Mouse (Mus musculus): ENCODE measurements at regions not wholly inside any gene's neighbourhood (a gene's known extent, or its start where the extent isn't known, plus 50 kb on each side); places are given as distances from the start of the nearest gene placed in this dataset.

DNA sequence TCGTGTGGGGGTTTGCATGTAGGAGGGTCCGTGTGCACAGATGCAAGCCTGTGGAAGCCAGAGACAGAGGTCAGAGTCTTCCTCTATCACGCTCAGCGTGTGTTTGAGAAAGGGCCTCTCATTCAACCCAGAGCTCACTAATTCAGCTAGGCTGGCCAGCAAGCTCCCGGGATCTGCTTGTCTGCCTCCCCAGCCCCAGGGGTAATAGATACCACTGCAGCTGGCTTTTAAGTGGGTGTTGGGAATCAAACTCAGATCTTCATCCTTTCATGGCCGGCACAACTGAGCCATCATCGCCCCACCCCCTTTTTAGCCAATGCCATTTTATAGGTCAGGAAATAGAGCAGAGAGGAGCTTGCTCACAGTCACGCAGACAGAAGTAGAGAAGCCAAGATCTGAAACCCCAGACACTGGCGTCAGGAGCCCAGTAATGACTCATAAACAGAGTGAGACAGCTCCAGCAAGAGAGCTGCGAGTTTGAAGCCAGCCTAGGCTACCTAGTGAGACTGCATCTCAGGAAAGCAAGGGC is 80.3 kb downstream of the 1700001O22Rik start:
- ATAC-seq (ENCODE audit: insufficient number of reproducible peaks, low FRiP score, low TSS enrichment, low read depth) = no peak
- H3K9ac ChIP-seq = no peak overlapping the region

DNA sequence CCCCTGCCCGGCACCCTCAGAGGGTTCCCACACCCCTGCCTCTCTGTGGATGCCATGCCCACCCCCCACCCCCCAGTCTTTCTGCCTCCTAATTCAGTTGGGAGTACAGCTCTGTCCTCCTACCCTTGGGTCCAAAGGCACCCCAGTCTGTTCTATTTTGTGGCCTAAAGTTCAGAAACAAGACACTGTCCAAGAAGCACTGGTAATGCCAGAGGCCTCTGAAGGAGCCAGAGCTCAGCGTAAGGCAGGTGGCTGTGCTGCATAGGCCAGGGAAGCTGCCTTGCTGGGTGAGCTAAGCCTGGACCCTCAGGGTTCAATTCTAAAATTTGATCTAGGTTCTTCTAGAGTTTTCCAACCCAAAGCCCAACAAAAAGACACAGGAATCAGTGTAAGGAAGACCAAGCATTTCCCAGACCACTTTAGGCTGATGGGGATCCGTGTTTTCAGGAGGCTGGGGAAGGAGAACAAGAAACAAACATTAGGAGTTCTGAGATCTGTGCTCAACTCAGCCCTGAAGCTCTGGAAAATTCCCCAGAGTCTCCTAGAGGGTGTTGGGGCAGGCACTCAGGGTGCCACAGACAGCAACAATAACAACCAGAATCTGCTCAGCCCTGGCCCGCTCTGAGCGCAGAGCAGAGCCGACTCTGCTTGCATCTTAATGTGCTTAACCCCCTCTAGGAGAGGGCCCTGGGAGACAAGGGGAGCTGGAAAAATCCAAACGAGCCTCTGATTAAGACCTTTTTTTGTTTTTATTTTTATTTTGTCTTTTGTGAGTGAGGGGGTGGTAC is 81.0 kb downstream of the 1700001O22Rik start:
- Histone ChIP-seq H3K4me3 (no peak overlapping the region), H3K27ac (peak overlapping the region; percentile 98), H3K4me1 (peaks cover 79% of the 10 kb centered on the region), H3K27me3 (no peaks in the 10 kb centered on the region), H3K36me3 (no peaks in the 10 kb centered on the region), H3K9ac (0 out of 2 replicates have a peak overlapping the region, but pooled peaks have one; percentile 28), H3K4me2 (no peak overlapping the region), H3K9me3 (no peaks in the 10 kb centered on the region)
- 25% methylated on average over 7 of the region's 7 CpGs for WGBS
- ATAC-seq (ENCODE audit: insufficient number of reproducible peaks, low FRiP score, low TSS enrichment, low read depth) = no peak

More for the DNA sequence above, 80.3 kb downstream of the 1700001O22Rik start:
- WGBS = 19% methylated on average over 10 of the region's 10 CpGs
- Histone ChIP-seq H3K4me3 (no peak overlapping the region), H3K4me1 (peaks cover 73% of the 10 kb centered on the region), H3K4me2 (no peak overlapping the region), H3K36me3 (no peaks in the 10 kb centered on the region), H3K27me3 (no peaks in the 10 kb centered on the region), H3K27ac (peak overlapping the region; percentile 98), H3K9me3 (no peaks in the 10 kb centered on the region)

DNA sequence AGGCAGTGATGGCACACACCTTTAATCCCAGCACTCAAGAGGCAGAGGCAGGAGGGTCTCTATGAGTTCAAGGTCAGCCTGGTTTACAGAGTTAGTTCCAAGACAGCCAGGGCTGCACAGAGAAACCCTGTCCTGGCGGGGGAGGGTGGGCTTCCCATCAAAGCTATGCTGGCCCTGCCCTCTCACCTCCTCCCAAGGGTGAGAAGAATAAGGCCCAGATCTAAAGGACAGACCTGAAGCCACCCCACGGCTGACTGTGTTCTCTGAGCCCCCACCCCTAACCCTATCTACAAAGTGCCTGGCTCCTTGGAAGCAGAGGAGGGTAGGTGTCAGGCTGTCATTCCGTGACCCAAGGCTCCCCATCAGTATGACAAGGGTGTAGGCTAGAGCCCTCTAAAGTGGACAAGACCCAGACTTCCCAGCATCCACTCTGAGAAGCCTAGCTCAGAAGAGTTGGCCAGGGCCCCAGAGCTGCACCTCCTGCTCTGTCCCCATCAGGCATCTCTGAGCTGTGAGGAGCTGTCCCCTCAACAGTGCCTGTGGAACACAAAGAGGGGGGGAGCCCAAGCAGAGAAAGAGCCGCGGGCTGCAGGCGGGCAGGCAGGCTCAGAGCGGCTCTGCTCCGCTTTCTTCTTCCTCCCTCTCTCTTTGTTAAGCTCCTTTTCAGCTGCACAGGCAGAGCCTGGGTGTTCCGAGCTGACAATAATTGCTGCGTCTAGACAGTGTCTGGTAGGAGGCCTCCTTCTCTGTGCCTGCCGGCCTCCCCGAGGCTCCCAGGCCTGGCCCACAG is 81.8 kb downstream of the 1700001O22Rik start:
- no peak overlapping the region for H3K4me3 ChIP-seq
- no peak overlapping the region for H3K4me2 ChIP-seq
- no peaks in the 10 kb centered on the region for H3K9me3 ChIP-seq
- no peaks in the 10 kb centered on the region for H3K36me3 ChIP-seq
- H3K27me3 ChIP-seq = no peaks in the 10 kb centered on the region
- H3K4me1 ChIP-seq = peaks cover 87% of the 10 kb centered on the region
- H3K9ac ChIP-seq = 0 out of 2 replicates have a peak overlapping the region, but pooled peaks have one; percentile 28
- H3K27ac ChIP-seq = peak overlapping the region; percentile 98
- peak; percentile 17; the same call in 1 of the 2 replicates for ATAC-seq (ENCODE audit: insufficient number of reproducible peaks, low FRiP score, low TSS enrichment, low read depth)
- 17% methylated on average over 12 of the region's 12 CpGs for WGBS

DNA sequence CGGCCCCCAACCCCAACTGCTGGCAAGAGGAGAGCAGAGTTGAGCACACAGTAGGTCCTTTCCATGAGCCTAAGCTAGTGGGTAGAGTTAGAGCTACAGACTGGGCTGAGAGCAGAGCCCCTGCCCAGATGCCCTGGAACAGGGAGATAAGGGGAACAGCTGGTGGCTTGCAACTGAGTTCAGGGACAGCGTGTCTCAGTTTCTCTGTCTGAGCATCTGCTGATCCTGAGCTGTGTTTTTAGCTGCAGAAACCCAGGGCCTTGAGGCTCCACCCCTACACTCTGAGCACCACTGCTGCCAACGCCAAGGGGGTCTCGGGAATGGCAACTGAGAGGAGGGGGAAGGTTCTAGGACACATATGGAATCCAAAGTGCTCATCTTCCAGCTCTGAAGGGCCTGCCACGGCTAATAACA is 82.4 kb downstream of the 1700001O22Rik start:
- Histone ChIP-seq H3K9me3 (no peaks in the 10 kb centered on the region), H3K36me3 (no peaks in the 10 kb centered on the region), H3K27me3 (no peaks in the 10 kb centered on the region), H3K4me1 (peaks cover 92% of the 10 kb centered on the region), H3K9ac (no peak overlapping the region), H3K27ac (peak overlapping the region; percentile 98), H3K4me3 (no peak overlapping the region), H3K4me2 (no peak overlapping the region)
- WGBS = 63% methylated on average over 5 of the region's 5 CpGs
- ATAC-seq (ENCODE audit: insufficient number of reproducible peaks, low FRiP score, low TSS enrichment, low read depth) = no peak

DNA sequence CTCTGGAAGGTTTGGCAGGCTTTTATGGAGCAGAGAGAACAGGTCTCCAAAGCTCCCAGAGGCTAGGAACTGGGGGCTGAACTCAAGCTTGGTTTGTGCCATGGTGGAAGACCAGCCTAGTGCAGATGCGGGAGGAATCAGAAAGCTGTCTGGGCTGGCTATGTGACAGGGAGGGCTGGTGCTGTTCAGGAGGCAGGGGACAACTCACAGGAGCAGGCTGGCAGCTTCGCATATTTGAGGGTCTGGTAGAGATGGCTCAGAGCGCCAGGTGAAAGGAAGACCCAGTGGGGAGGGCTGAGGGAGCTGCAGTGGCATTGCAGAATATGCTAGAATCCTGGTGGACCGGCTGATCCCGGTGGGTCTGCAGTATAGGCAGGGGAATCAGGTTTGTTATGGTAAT is 83.2 kb downstream of the 1700001O22Rik start:
- ATAC-seq (ENCODE audit: insufficient number of reproducible peaks, low FRiP score, low TSS enrichment, low read depth) = no peak
- H3K9me3 ChIP-seq = no peaks in the 10 kb centered on the region
- no peaks in the 10 kb centered on the region for H3K27me3 ChIP-seq
- H3K4me1 ChIP-seq = peaks cover 87% of the 10 kb centered on the region
- no peaks in the 10 kb centered on the region for H3K36me3 ChIP-seq
- H3K4me2 ChIP-seq = peak overlapping the region; percentile 72
- peak overlapping the region; percentile 32 for H3K4me3 ChIP-seq
- no peak overlapping the region for H3K9ac ChIP-seq
- 47% methylated on average over 5 of the region's 5 CpGs for WGBS
- peak overlapping the region; percentile 98 for H3K27ac ChIP-seq

DNA sequence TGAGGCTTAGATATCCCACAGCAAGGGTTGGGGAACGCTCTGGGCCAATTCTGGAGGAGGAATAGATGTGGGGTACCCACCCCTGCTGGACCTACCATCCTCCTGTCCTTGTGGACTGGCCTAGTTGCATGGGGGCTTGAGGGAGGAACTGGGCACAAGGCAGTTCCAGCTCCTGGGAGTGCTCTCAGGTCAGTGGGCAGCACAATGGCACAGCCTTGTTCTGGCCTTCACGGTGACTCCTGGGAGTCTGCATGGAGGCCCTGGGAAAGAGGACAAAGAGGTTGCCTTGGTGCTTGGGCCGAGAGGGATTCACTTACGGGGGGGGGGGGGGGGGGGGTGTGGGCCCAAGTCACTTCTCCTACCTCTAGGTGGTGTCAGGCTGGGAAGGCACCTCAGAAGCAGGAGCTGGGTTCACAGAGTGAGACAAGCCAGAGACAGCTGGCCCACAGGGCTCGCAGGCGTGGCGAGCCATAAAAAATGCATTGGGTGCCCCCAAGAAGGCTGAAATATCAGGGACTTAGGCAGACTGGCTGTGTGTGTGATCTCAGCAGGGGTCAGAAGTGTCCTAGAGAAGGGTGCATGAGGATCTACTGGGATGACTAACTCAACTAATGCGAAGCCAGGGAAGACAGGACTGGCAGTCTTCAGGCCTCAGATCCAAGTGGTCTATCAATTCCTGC is 83.7 kb downstream of the 1700001O22Rik start:
- WGBS = 15% methylated on average over 8 of the region's 8 CpGs

DNA sequence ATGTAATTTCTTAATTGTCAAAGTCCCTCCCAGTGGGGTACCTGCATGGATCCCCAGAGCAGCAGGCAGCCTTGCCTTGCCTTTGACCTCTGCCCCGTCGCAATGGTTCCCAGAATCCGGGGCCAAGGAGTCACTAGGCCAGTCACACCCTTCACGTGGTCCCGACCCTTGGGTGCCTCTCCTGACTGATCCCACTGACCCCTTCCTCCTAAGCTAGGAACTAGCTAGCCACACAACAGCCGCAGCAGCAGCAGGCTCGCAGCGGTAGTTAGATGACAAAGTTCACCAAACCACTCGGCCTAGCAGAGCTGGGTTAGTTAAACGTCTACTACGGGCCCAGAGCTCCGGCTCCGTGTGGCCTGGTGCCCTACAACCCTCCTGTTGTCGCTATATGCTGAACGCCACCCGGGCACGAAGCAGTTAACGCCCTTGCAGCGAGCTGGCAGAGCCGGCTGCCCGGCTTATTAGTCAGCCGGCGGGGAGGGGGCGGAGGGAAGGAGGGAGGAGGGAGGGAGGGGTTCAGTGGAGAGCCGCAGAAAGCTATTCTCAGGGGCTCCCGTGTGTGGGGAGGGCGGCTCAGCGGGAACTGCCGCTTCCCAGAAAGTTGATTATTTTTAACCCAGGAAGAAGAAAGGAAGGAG is 84.6 kb downstream of the 1700001O22Rik start:
- Histone ChIP-seq H3K27ac (peak overlapping the region; percentile 98), H3K4me2 (peak overlapping the region; percentile 72), H3K27me3 (no peaks in the 10 kb centered on the region), H3K4me3 (peak overlapping the region; percentile 32), H3K36me3 (no peaks in the 10 kb centered on the region), H3K9me3 (no peaks in the 10 kb centered on the region), H3K4me1 (peaks cover 84% of the 10 kb centered on the region), H3K9ac (0 out of 2 replicates have a peak overlapping the region, but pooled peaks have one; percentile 4)
- under 1% methylated on average over 28 of the region's 29 CpGs for WGBS
- peak; percentile 62 for ATAC-seq (ENCODE audit: insufficient number of reproducible peaks, low FRiP score, low TSS enrichment, low read depth)

More for the DNA sequence above, 83.7 kb downstream of the 1700001O22Rik start:
- peak overlapping the region; percentile 98 for H3K27ac ChIP-seq
- ATAC-seq (ENCODE audit: insufficient number of reproducible peaks, low FRiP score, low TSS enrichment, low read depth) = no peak
- H3K9ac ChIP-seq = peak overlapping the region; percentile 51
- H3K4me1 ChIP-seq = peaks cover 82% of the 10 kb centered on the region
- peak overlapping the region; percentile 32 for H3K4me3 ChIP-seq
- peak overlapping the region; percentile 72 for H3K4me2 ChIP-seq
- H3K36me3 ChIP-seq = no peaks in the 10 kb centered on the region
- H3K27me3 ChIP-seq = no peaks in the 10 kb centered on the region
- H3K9me3 ChIP-seq = no peaks in the 10 kb centered on the region

DNA sequence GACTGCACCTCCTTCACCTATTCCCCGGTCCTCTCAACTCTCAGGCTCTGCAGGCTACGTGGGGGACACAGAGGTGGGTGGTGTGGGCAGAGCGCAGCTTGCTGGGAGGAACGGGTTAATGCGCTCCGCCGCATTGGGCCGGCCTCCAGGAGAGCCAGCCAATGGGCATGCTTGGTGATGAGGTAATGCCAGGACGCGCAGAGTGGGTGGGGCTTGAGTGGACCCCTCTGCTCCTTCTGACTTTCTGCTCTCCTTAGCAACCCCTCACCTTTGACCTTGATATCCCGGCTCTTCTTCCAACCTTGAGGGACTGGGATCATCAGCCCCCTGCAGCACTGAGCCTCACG is 85.2 kb downstream of the 1700001O22Rik start:
- Histone ChIP-seq H3K4me2 (peak overlapping the region; percentile 72), H3K36me3 (no peaks in the 10 kb centered on the region), H3K27me3 (no peaks in the 10 kb centered on the region), H3K9me3 (no peaks in the 10 kb centered on the region), H3K4me1 (peaks cover 84% of the 10 kb centered on the region), H3K9ac (no peak overlapping the region), H3K4me3 (peak overlapping the region; percentile 32), H3K27ac (peak overlapping the region; percentile 98)
- peak; percentile 50 for ATAC-seq (ENCODE audit: insufficient number of reproducible peaks, low FRiP score, low TSS enrichment, low read depth)
- WGBS = 0% methylated on average over 12 of the region's 12 CpGs

DNA sequence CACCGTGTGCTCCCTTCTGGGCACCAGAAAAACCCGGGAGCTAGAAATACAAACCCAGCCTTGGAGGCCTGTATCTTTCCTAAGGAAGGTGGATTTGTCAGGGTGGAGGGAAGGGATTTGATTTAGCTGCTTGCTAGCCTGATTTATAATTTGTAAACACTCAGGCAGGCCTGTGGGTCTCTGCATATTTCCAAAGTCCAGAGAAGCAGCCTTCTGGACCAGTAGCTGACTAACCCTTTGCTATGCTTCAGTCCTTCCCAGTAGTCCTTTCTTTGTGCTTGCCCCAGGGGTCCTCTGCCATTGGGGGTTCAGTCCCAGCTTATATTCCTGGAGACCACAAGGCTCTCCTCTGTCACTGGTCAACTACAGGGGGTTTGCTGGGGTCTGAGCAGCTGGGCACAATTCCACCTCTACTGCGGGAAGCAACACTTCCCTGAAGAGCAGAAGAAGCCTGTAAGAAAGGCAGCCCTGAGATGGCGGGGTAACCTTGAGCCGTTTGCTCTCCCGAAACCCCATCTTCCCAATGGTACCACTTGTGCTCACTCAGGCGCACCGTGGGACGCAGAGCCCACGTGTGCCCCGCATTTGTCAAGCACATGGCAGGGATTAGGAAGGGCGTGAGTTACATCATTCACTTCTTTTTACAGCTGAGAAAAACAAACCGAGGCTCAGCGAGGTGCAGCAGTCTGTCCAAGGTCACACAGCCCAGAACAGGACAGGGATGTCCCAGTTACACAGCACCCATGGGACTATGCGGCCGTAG is 85.7 kb downstream of the 1700001O22Rik start:
- peak overlapping the region; percentile 72 for H3K4me2 ChIP-seq
- H3K9me3 ChIP-seq = no peaks in the 10 kb centered on the region
- H3K9ac ChIP-seq = 0 out of 2 replicates have a peak overlapping the region, but pooled peaks have one; percentile 11
- ATAC-seq (ENCODE audit: insufficient number of reproducible peaks, low FRiP score, low TSS enrichment, low read depth) = no peak
- H3K4me1 ChIP-seq = peaks cover 84% of the 10 kb centered on the region
- H3K27ac ChIP-seq = peak overlapping the region; percentile 98
- H3K4me3 ChIP-seq = peak overlapping the region; percentile 32
- WGBS = 11% methylated on average over 16 of the region's 16 CpGs
- no peaks in the 10 kb centered on the region for H3K36me3 ChIP-seq
- no peaks in the 10 kb centered on the region for H3K27me3 ChIP-seq

DNA sequence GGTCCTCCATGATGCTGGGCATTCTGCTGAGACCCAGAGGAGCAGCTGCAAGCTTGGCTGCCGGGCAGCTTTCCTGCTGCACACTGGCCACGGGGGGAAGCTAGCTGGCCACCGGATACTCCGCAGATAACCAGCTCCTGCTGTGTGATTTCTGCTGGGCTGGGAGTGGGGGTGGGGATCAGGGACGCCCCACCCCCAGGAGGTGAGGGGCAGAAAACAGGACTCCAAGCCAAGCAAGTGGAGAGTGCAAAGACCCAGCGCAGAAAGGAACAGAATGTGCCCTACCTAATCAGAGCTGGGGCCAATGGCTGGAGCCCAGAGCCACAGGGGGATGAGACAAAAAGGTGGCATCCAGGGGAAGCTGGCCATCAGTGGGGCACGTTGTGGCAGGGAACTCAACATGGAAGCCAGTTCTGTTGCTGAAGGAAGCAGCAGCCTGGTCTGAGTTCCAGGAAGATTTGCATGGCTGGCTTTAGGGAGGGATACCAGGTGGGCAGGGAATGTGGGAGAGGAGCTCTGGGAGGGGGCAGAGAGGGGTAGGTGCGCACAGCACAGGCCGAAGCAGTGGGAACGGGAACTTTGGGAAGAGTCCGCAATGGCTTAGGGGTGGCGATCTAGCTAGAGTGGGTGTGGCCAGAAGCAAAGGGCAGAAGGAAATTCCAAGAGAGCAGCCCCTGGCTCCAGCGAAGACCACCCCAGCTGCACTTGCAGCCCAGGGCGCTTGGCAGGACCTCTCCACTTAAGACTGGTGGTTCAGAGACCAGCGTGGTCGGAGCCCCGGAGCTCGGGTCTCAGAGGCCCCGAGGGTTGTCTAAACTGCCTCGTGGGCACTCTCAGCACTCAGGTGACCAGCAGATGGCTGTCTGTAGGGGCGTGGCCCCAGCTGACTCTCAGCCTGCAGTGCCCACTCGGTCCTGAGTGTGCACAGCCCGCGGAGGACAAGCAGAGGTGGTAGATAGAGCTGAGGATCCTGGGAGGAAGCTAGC is 86.6 kb downstream of the 1700001O22Rik start:
- Histone ChIP-seq H3K27me3 (no peaks in the 10 kb centered on the region), H3K4me2 (peak overlapping the region; percentile 39), H3K9ac (0 out of 2 replicates have a peak overlapping the region, but pooled peaks have one; percentile 11), H3K4me1 (peaks cover 84% of the 10 kb centered on the region), H3K4me3 (peak overlapping the region; percentile 17; the same call in 1 of the 2 replicates), H3K27ac (peak overlapping the region; percentile 98), H3K9me3 (no peaks in the 10 kb centered on the region), H3K36me3 (no peaks in the 10 kb centered on the region)
- 4% methylated on average over 24 of the region's 24 CpGs for WGBS
- no peak for ATAC-seq (ENCODE audit: insufficient number of reproducible peaks, low FRiP score, low TSS enrichment, low read depth)
